Mouse (Mus musculus) midbrain, embryonic 10.5 days (tissue): ENCODE data around the gene S100a10. TPM values are rescaled to one million over a fixed set of nuclear protein-coding genes. Genes with fewer than 3 reads are reported as not detected.

ENCODE experiments used
- DNase-seq: peaks from one replicate; pipeline ENCODE4 v3.0.0-alpha.2; 2017; ENCODE audit warnings: low spot score
- H3K27ac ChIP-seq: fragments of 300-500 bp; sonication (generic); replicated peaks from 2 replicates; pipeline ENCODE4 v1.5.1; 2016; ENCODE audit warnings: mild to moderate bottlenecking
- H3K27me3 ChIP-seq: fragments of 300-500 bp; sonication (generic); 2 replicates; pipeline ENCODE4 v1.6.1; 2016; ENCODE audit warnings: low read depth, mild to moderate bottlenecking; ENCODE audit not compliant: poor library complexity, severe bottlenecking
- H3K36me3 ChIP-seq: fragments of 300-500 bp; sonication (generic); 2 replicates; pipeline ENCODE4 v1.6.1; 2016; ENCODE audit warnings: mild to moderate bottlenecking, moderate library complexity
- H3K4me1 ChIP-seq: fragments of 300-500 bp; sonication (generic); 2 replicates; pipeline ENCODE4 v1.6.1; 2016
- H3K4me3 ChIP-seq: fragments of 300-500 bp; sonication (generic); 2 replicates; pipeline ENCODE4 v1.5.1; 2016; ENCODE audit warnings: mild to moderate bottlenecking, moderate library complexity
- H3K9me3 ChIP-seq: fragments of 300-500 bp; sonication (generic); replicated peaks from 2 replicates; pipeline ENCODE4 v1.6.1; 2016; ENCODE audit warnings: mild to moderate bottlenecking
- WGBS: fragments of 180-500 bp; shearing (Covaris S2); methylation state at CpG from one replicate; pipeline ENCODE4 v1.1.7; 2016; 5-methylcytosine and 5-hydroxymethylcytosine counted together
- polyA plus RNA-seq: library from polyadenylated mRNA; unstranded; fragments of >200 nt; fragmentation: Nextera tagmentation; extraction: Ambion mirVana; gene quantifications from 2 replicates; pipeline ENCODE4 v1.2.1, GENCODE M21; 2016

S100a10 gene
- polyA plus RNA-seq, 1 experiment from 2014 or later = 153 TPM

- no peak for DNase-seq
- H3K27me3 ChIP-seq = peaks cover 25% of the 10 kb centered on the region
- whole genome bisulfite sequencing = 89% methylated on average over 5 of the region's 5 CpGs
- H3K4me1 ChIP-seq = peaks cover 17% of the 10 kb centered on the region
- H3K27ac ChIP-seq = no peak overlapping the region
- no peaks in the 10 kb centered on the region for H3K36me3 ChIP-seq
- no peak overlapping the region for H3K4me3 ChIP-seq
- no peaks in the 10 kb centered on the region for H3K9me3 ChIP-seq
Measured at GRCm38 (mm10) chr3:93551950-93552901, 2.7 kb upstream of the S100a10 start.

GRCm38 (mm10) chr3:93553311-93553710 is 1.6 kb upstream of the S100a10 start:
- WGBS = 95% methylated on average over 2 of the region's 2 CpGs

GRCm38 (mm10) chr3:93553765-93554378 is 1.0 kb upstream of the S100a10 start:
- Histone ChIP-seq H3K27me3 (peaks cover 25% of the 10 kb centered on the region), H3K4me1 (peaks cover 17% of the 10 kb centered on the region), H3K36me3 (no peaks in the 10 kb centered on the region), H3K9me3 (no peaks in the 10 kb centered on the region), H3K4me3 (no peak overlapping the region), H3K27ac (no peak overlapping the region)
- DNase-seq = no peak
- 61% methylated on average over 9 of the region's 9 CpGs for WGBS

More at GRCm38 (mm10) chr3:93553311-93553710, 1.6 kb upstream of the S100a10 start:
- Histone ChIP-seq H3K27ac (no peak overlapping the region), H3K4me3 (no peak overlapping the region), H3K36me3 (no peaks in the 10 kb centered on the region), H3K9me3 (no peaks in the 10 kb centered on the region), H3K4me1 (peaks cover 17% of the 10 kb centered on the region), H3K27me3 (peaks cover 25% of the 10 kb centered on the region)
- DNase-seq = no peak

- 18% methylated on average over 13 of the region's 13 CpGs for WGBS
- peaks cover 17% of the 10 kb centered on the region for H3K4me1 ChIP-seq
- peak overlapping the region; percentile 66 for H3K4me3 ChIP-seq
- H3K27ac ChIP-seq = peak overlapping the region; percentile 85
- DNase-seq = peak; percentile 32
- H3K36me3 ChIP-seq = no peaks in the 10 kb centered on the region
- no peaks in the 10 kb centered on the region for H3K9me3 ChIP-seq
- H3K27me3 ChIP-seq = peaks cover 25% of the 10 kb centered on the region
Measured at GRCm38 (mm10) chr3:93554379-93554980, 400 bp upstream of the S100a10 start.

GRCm38 (mm10) chr3:93555878-93556254 is 986 bp downstream of the S100a10 start:
- H3K27ac ChIP-seq = peak overlapping the region; percentile 85; the same call in 1 of the 2 replicates
- peaks cover 17% of the 10 kb centered on the region for H3K4me1 ChIP-seq
- WGBS = 49% methylated on average over 2 of the region's 2 CpGs
- no peaks in the 10 kb centered on the region for H3K36me3 ChIP-seq
- peak overlapping the region; percentile 66 for H3K4me3 ChIP-seq
- H3K9me3 ChIP-seq = no peaks in the 10 kb centered on the region
- peaks cover 25% of the 10 kb centered on the region for H3K27me3 ChIP-seq
- peak; percentile 36 for DNase-seq

GRCm38 (mm10) chr3:93556599-93556998 is 1.7 kb downstream of the S100a10 start:
- no peak overlapping the region for H3K27ac ChIP-seq
- H3K36me3 ChIP-seq = 0 out of 2 replicates have a peak, but pooled peaks cover 3% of the 10 kb centered on the region
- peaks cover 17% of the 10 kb centered on the region for H3K4me1 ChIP-seq
- H3K4me3 ChIP-seq = peak overlapping the region; percentile 66; the same call in 1 of the 2 replicates
- H3K27me3 ChIP-seq = peaks cover 25% of the 10 kb centered on the region
- no peak for DNase-seq
- WGBS = 100% methylated on average over 1 of the region's 1 CpGs
- H3K9me3 ChIP-seq = no peaks in the 10 kb centered on the region

GRCm38 (mm10) chr3:93557471-93557870 is 2.6 kb downstream of the S100a10 start:
- Histone ChIP-seq H3K4me3 (no peak overlapping the region), H3K27ac (no peak overlapping the region), H3K36me3 (peaks cover 6% of the 10 kb centered on the region; the same call in 1 of the 2 replicates), H3K9me3 (no peaks in the 10 kb centered on the region), H3K27me3 (peaks cover 25% of the 10 kb centered on the region), H3K4me1 (peaks cover 17% of the 10 kb centered on the region)
- no peak for DNase-seq
- 76% methylated on average over 4 of the region's 4 CpGs for WGBS

- DNase-seq = no peak
- WGBS = 90% methylated on average over 6 of the region's 6 CpGs
- peaks cover 9% of the 10 kb centered on the region for H3K4me1 ChIP-seq
Measured at GRCm38 (mm10) chr3:93559961-93560360, 5.1 kb downstream of the S100a10 start.

GRCm38 (mm10) chr3:93562372-93562771 is 7.5 kb downstream of the S100a10 start:
- no peak overlapping the region for H3K27ac ChIP-seq
- H3K4me3 ChIP-seq = no peak overlapping the region
- no peaks in the 10 kb centered on the region for H3K9me3 ChIP-seq
- 90% methylated on average over 2 of the region's 2 CpGs for WGBS
- no peaks in the 10 kb centered on the region for H3K4me1 ChIP-seq
- H3K36me3 ChIP-seq = peaks cover 9% of the 10 kb centered on the region; the same call in 1 of the 2 replicates
- DNase-seq = no peak
- H3K27me3 ChIP-seq = no peaks in the 10 kb centered on the region

More at GRCm38 (mm10) chr3:93559961-93560360, 5.1 kb downstream of the S100a10 start:
- H3K27me3 ChIP-seq = peaks cover 12% of the 10 kb centered on the region
- H3K36me3 ChIP-seq = peaks cover 9% of the 10 kb centered on the region; the same call in 1 of the 2 replicates
- no peak overlapping the region for H3K4me3 ChIP-seq
- no peaks in the 10 kb centered on the region for H3K9me3 ChIP-seq
- H3K27ac ChIP-seq = no peak overlapping the region

GRCm38 (mm10) chr3:93563216-93563615 is 8.3 kb downstream of the S100a10 start:
- no peaks in the 10 kb centered on the region for H3K27me3 ChIP-seq
- no peak for DNase-seq
- H3K4me3 ChIP-seq = no peak overlapping the region
- 96% methylated on average over 4 of the region's 4 CpGs for WGBS
- peaks cover 9% of the 10 kb centered on the region; the same call in 1 of the 2 replicates for H3K36me3 ChIP-seq
- no peak overlapping the region for H3K27ac ChIP-seq
- H3K9me3 ChIP-seq = no peaks in the 10 kb centered on the region
- no peaks in the 10 kb centered on the region for H3K4me1 ChIP-seq

- no peaks in the 10 kb centered on the region for H3K4me1 ChIP-seq
- 95% methylated on average over 3 of the region's 3 CpGs for WGBS
- no peak for DNase-seq
- peaks cover 4% of the 10 kb centered on the region; the same call in 1 of the 2 replicates for H3K36me3 ChIP-seq
- no peaks in the 10 kb centered on the region for H3K27me3 ChIP-seq
- no peak overlapping the region for H3K4me3 ChIP-seq
- H3K9me3 ChIP-seq = no peaks in the 10 kb centered on the region
- H3K27ac ChIP-seq = no peak overlapping the region
Measured at GRCm38 (mm10) chr3:93566892-93567291, 12.0 kb downstream of the S100a10 start.

- H3K4me1 ChIP-seq = no peaks in the 10 kb centered on the region
- no peaks in the 10 kb centered on the region for H3K27me3 ChIP-seq
- no peak overlapping the region for H3K4me3 ChIP-seq
- H3K36me3 ChIP-seq = 0 out of 2 replicates have a peak, but pooled peaks cover 2% of the 10 kb centered on the region
- 92% methylated on average over 6 of the region's 6 CpGs for WGBS
- no peaks in the 10 kb centered on the region for H3K9me3 ChIP-seq
- DNase-seq = no peak
- H3K27ac ChIP-seq = no peak overlapping the region
Measured at GRCm38 (mm10) chr3:93567721-93568120, 12.8 kb downstream of the S100a10 start.
